Mouse (Mus musculus) erythroblast, embryonic 14.5 days (primary cell): ENCODE data around the gene D6Ertd527e.

Source experiments
- GATA1 ChIP-seq: IDR thresholded peaks from 2 replicates; pipeline ENCODE4 v1.6.1; 2012; ENCODE audit warnings: low read length, inconsistent platforms, mixed read lengths
- TAL1 ChIP-seq: IDR thresholded peaks from 3 replicates; pipeline ENCODE4 v1.6.1; 2012; ENCODE audit warnings: low read length, inconsistent platforms, mixed read lengths

- no peak for TF ChIP-seq TAL1
- TF ChIP-seq GATA1, result no peak
Observed at GRCm38 (mm10) chr6:87103314-87103713, 1.2 kb upstream of the D6Ertd527e start.
